Mouse (Mus musculus): ENCODE measurements around the gene Syne4. TPM values are rescaled to one million over a fixed set of nuclear protein-coding genes. Genes with fewer than 3 reads are reported as not detected.

Syne4 gene
- total and polyA plus RNA-seq, 2 experiments from 2014 or later: 13.6 to 14.1 TPM

GRCm38 (mm10) chr7:30354059-30354458 is 39.5 kb downstream of the Syne4 start:
- H3K4me2 ChIP-seq (ENCODE audit: low read depth, low read length, poor library complexity, severe bottlenecking): no peak overlapping the region
- ATAC-seq (ENCODE audit: low FRiP score) (0 out of 2 replicates have a peak, but pooled peaks have one; percentile 13), DNase-seq (ENCODE audit: low spot score) (no peak)
- no peak for TF ChIP-seq CTCF (IDR thresholded peaks at IDR 0.05)
- H3K9ac ChIP-seq (replicated peaks; ENCODE audit: low read length, poor library complexity, severe bottlenecking): no peak overlapping the region
- no peaks in the 10 kb centered on the region for H3K9me3 ChIP-seq (ENCODE audit: low read length)
- no peak overlapping the region for H3K27ac ChIP-seq (ENCODE audit: low read depth, low read length)
- H3K4me1 ChIP-seq (ENCODE audit: insufficient read depth, low read length): no peaks in the 10 kb centered on the region
- H3K27me3 ChIP-seq (ENCODE audit: insufficient read depth, low read length): no peaks in the 10 kb centered on the region
- H3K36me3 ChIP-seq (ENCODE audit: insufficient read depth, low read length): peaks cover 27% of the 10 kb centered on the region
- no peak overlapping the region for H3K4me3 ChIP-seq (ENCODE audit: low read depth, low read length)
- WGBS: 71% methylated on average over 4 of the region's 4 CpGs

GRCm38 (mm10) chr7:30358378-30359186 is 44.0 kb downstream of the Syne4 start:
- TF ChIP-seq CTCF (IDR thresholded peaks at IDR 0.05): no peak
- H3K9me3 ChIP-seq (ENCODE audit: low read length): no peaks in the 10 kb centered on the region
- H3K4me2 ChIP-seq (ENCODE audit: low read depth, low read length, poor library complexity, severe bottlenecking): no peak overlapping the region
- peaks cover 17% of the 10 kb centered on the region; the same call in 1 of the 2 replicates for H3K4me1 ChIP-seq (ENCODE audit: insufficient read depth, low read length)
- WGBS: 68% methylated on average over 7 of the region's 7 CpGs
- H3K9ac ChIP-seq (replicated peaks; ENCODE audit: low read length, poor library complexity, severe bottlenecking): 0 out of 2 replicates have a peak overlapping the region, but pooled peaks have one; percentile 1
- H3K4me3 ChIP-seq (ENCODE audit: low read depth, low read length): no peak overlapping the region
- no peak for ATAC-seq (ENCODE audit: low FRiP score)
- H3K27ac ChIP-seq (ENCODE audit: low read depth, low read length): no peak overlapping the region
- no peak for DNase-seq (ENCODE audit: low spot score)
- H3K36me3 ChIP-seq (ENCODE audit: insufficient read depth, low read length): peaks cover 39% of the 10 kb centered on the region
- no peaks in the 10 kb centered on the region for H3K27me3 ChIP-seq (ENCODE audit: insufficient read depth, low read length)

- 89% methylated on average over 31 of the region's 31 CpGs for WGBS
Observed at GRCm38 (mm10) chr7:30359276-30359865, 44.8 kb downstream of the Syne4 start.

GRCm38 (mm10) chr7:30360028-30360427 is 45.4 kb downstream of the Syne4 start:
- WGBS: 92% methylated on average over 17 of the region's 17 CpGs
- Histone ChIP-seq H3K4me1 (ENCODE audit: insufficient read depth, low read length) (peaks cover 23% of the 10 kb centered on the region; the same call in 1 of the 2 replicates), H3K4me2 (ENCODE audit: low read depth, low read length, poor library complexity, severe bottlenecking) (0 out of 2 replicates have a peak overlapping the region, but pooled peaks have one; percentile 86), H3K36me3 (ENCODE audit: insufficient read depth, low read length) (peaks cover 36% of the 10 kb centered on the region), H3K27ac (ENCODE audit: low read depth, low read length) (no peak overlapping the region), H3K9me3 (ENCODE audit: low read length) (no peaks in the 10 kb centered on the region), H3K9ac (replicated peaks; ENCODE audit: low read length, poor library complexity, severe bottlenecking) (no peak overlapping the region), H3K4me3 (ENCODE audit: low read depth, low read length) (no peak overlapping the region), H3K27me3 (ENCODE audit: insufficient read depth, low read length) (no peaks in the 10 kb centered on the region)
- TF ChIP-seq CTCF (IDR thresholded peaks at IDR 0.05): no peak
- DNase-seq (ENCODE audit: low spot score) (no peak), ATAC-seq (ENCODE audit: low FRiP score) (no peak)

More at GRCm38 (mm10) chr7:30359276-30359865, 44.8 kb downstream of the Syne4 start:
- no peaks in the 10 kb centered on the region for H3K27me3 ChIP-seq (ENCODE audit: insufficient read depth, low read length)
- 0 out of 2 replicates have a peak overlapping the region, but pooled peaks have one; percentile 1 for H3K9ac ChIP-seq (replicated peaks; ENCODE audit: low read length, poor library complexity, severe bottlenecking)
- H3K36me3 ChIP-seq (ENCODE audit: insufficient read depth, low read length): peaks cover 39% of the 10 kb centered on the region
- peaks cover 23% of the 10 kb centered on the region; the same call in 1 of the 2 replicates for H3K4me1 ChIP-seq (ENCODE audit: insufficient read depth, low read length)
- no peak overlapping the region for H3K27ac ChIP-seq (ENCODE audit: low read depth, low read length)
- H3K4me2 ChIP-seq (ENCODE audit: low read depth, low read length, poor library complexity, severe bottlenecking): no peak overlapping the region
- TF ChIP-seq CTCF (IDR thresholded peaks at IDR 0.05): no peak
- H3K4me3 ChIP-seq (ENCODE audit: low read depth, low read length): no peak overlapping the region
- H3K9me3 ChIP-seq (ENCODE audit: low read length): no peaks in the 10 kb centered on the region
- DNase-seq (ENCODE audit: low spot score) (no peak), ATAC-seq (ENCODE audit: low FRiP score) (no peak)

GRCm38 (mm10) chr7:30362652-30363343 is 48.2 kb downstream of the Syne4 start, which contains the start of gene Lrfn3:
Gene Lrfn3, minus strand, starts transcription at chr7:30362772.
- ATAC-seq (ENCODE audit: low FRiP score): peak; percentile 55; the same call in 1 of the 2 replicates
- WGBS: 2% methylated on average over 40 of the region's 55 CpGs

More at GRCm38 (mm10) chr7:30362652-30363343, 48.2 kb downstream of the Syne4 start, which contains the start of gene Lrfn3:
- peak; percentile 93 for DNase-seq (ENCODE audit: low spot score)
- no peaks in the 10 kb centered on the region for H3K9me3 ChIP-seq (ENCODE audit: low read length)
- H3K4me2 ChIP-seq (ENCODE audit: low read depth, low read length, poor library complexity, severe bottlenecking): peak within 1 kb of the TSS; percentile 86
- H3K4me3 ChIP-seq (ENCODE audit: low read depth, low read length): peak within 1 kb of the TSS; percentile 80
- TF ChIP-seq CTCF (IDR thresholded peaks at IDR 0.05): no peak
- H3K9ac ChIP-seq (replicated peaks; ENCODE audit: low read length, poor library complexity, severe bottlenecking): peak within 1 kb of the TSS; percentile 97
- H3K27ac ChIP-seq (ENCODE audit: low read depth, low read length): peak within 1 kb of the TSS; percentile 76
- H3K27me3 ChIP-seq (ENCODE audit: insufficient read depth, low read length): 0 out of 2 replicates have a peak, but pooled peaks cover 3% of the 10 kb centered on the region
- H3K4me1 ChIP-seq (ENCODE audit: insufficient read depth, low read length): peaks cover 23% of the 10 kb centered on the region; the same call in 1 of the 2 replicates
- H3K36me3 ChIP-seq (ENCODE audit: insufficient read depth, low read length): peaks cover 16% of the 10 kb centered on the region
